Mouse (Mus musculus) thymus, adult 18-20 months (tissue): ENCODE results near the gene Magoh.

ENCODE experiments used
- DNase-seq, 2 experiments: peaks; one replicate each; pipeline ENCODE4 v3.0.0; 2022; ENCODE audit warnings: mixed read lengths in 2 of 2

The Magoh gene

GRCm38 (mm10) chr4:107892663-107893062 lies 13.1 kb downstream of the Magoh start:
- no peak for DNase-seq

GRCm38 (mm10) chr4:107899211-107899927 lies 19.8 kb downstream of the Magoh start:
- no peak for DNase-seq

- DNase-seq = no peak
Measured at GRCm38 (mm10) chr4:107900206-107900605, 20.7 kb downstream of the Magoh start.

- no peak for DNase-seq
Measured at GRCm38 (mm10) chr4:107904252-107904651, 24.7 kb downstream of the Magoh start.

- DNase-seq = no peak
Measured at GRCm38 (mm10) chr4:107906561-107906960, 27.0 kb downstream of the Magoh start.

- DNase-seq = no peak
Measured at GRCm38 (mm10) chr4:107910020-107910419, 30.5 kb downstream of the Magoh start.

- DNase-seq = no peak
Measured at GRCm38 (mm10) chr4:107920336-107920735, 40.8 kb downstream of the Magoh start.

GRCm38 (mm10) chr4:107921152-107921695 lies 41.7 kb downstream of the Magoh start:
- no peak for DNase-seq

- DNase-seq = no peak
Measured at GRCm38 (mm10) chr4:107921952-107922351, 42.4 kb downstream of the Magoh start.

- DNase-seq = peak; percentile 80 to 86
Measured at GRCm38 (mm10) chr4:107923145-107923802, 43.7 kb downstream of the Magoh start, which contains the start of gene Cpt2. TSS of gene Cpt2 (minus strand) at chr4:107923610.

GRCm38 (mm10) chr4:107923803-107924194 lies 44.2 kb downstream of the Magoh start:
- DNase-seq = no peak

- no peak for DNase-seq
Measured at GRCm38 (mm10) chr4:107928269-107928668, 48.7 kb downstream of the Magoh start.

- no peak for DNase-seq
Measured at GRCm38 (mm10) chr4:107928726-107929125, 49.2 kb downstream of the Magoh start.

GRCm38 (mm10) chr4:107931453-107931852 lies 51.9 kb downstream of the Magoh start:
- DNase-seq = no peak

GRCm38 (mm10) chr4:107933239-107933638 lies 53.7 kb downstream of the Magoh start:
- no peak for DNase-seq

- no peak for DNase-seq
Measured at GRCm38 (mm10) chr4:107935254-107935653, 55.7 kb downstream of the Magoh start.
